Mouse (Mus musculus): ENCODE data around the gene Rab44. TPM values are rescaled to one million over a fixed set of nuclear protein-coding genes. Genes with fewer than 3 reads are reported as not detected.

Rab44 gene
- polyA plus RNA-seq, 1 experiment from 2014 or later, result 0.30 TPM

DNA sequence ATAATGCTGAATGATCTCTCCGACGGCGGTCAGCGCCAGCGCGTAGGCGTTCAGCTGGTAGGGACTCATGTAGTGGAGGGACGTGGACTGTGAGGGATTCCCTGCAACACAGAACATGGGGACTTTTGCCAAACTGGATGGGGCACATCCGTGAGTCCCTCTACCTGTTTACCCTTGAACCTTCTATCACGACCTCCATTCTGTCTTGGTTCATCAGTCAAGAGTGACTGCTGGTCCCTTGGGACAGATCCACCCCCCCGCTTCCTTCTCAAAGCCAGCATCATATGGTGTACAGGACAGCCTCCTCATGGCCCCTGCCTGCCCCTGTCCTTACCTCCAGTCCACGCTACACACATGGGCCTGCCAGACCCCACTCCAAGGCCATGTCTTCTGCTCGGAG lies 48.4 kb downstream of the Rab44 start:
- Histone ChIP-seq H3K27ac (no peak overlapping the region), H3K4me3 (no peak overlapping the region), H3K9ac (no peak overlapping the region), H3K27me3 (replicated peaks) (no peaks in the 10 kb centered on the region; the same call in 1 of the 2 replicates), H3K4me2 (replicated peaks) (no peak overlapping the region), H3K9me3 (no peaks in the 10 kb centered on the region), H3K4me1 (peaks cover 18% of the 10 kb centered on the region), H3K36me3 (no peaks in the 10 kb centered on the region)
- ATAC-seq (ENCODE audit: low FRiP score, low read depth), result no peak
- WGBS, result 93% methylated on average over 13 of the region's 13 CpGs

DNA sequence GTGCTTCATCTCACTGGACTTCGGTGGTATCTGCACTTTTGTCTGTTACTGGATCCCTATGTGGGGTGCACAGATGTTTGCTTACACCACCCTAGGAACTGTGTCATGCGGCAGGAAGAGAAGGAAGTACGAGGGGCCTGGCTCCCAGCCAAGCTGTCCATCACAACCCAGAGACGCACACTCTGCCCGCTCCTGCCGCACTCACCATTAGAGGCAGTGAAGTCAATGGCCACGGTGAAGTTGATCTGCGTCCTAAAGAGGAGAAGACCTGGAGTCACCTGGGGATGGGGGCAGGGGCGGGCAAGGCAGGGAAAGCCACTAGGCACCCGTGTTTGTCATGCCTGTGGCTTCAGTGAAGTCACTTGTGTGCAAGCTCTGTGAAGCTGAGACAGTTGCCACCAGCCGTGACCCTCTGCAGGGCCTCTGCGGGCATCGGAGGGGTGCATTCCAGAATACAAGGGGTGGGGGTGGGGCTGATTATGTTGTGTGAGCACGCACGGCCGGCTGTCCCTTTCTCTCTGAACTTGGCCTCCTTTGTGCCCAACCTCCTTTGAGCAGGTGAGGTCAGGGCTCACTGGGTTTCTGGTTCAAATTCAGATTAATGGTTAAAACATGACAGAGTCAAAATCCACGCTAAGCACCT lies 50.6 kb downstream of the Rab44 start:
- ATAC-seq (ENCODE audit: low FRiP score, low read depth), result no peak
- Histone ChIP-seq H3K27me3 (replicated peaks) (no peaks in the 10 kb centered on the region), H3K4me2 (replicated peaks) (no peak overlapping the region; the same call in 1 of the 2 replicates), H3K4me3 (no peak overlapping the region), H3K9me3 (no peaks in the 10 kb centered on the region), H3K9ac (no peak overlapping the region), H3K36me3 (no peaks in the 10 kb centered on the region), H3K4me1 (peaks cover 18% of the 10 kb centered on the region), H3K27ac (no peak overlapping the region)
- WGBS, result 23% methylated on average over 17 of the region's 17 CpGs

GRCm38 (mm10) chr17:29165452-29165851 lies 51.5 kb downstream of the Rab44 start:
- Histone ChIP-seq H3K36me3 (no peaks in the 10 kb centered on the region), H3K9me3 (no peaks in the 10 kb centered on the region), H3K4me2 (replicated peaks) (no peak overlapping the region), H3K27me3 (replicated peaks) (no peaks in the 10 kb centered on the region), H3K4me3 (no peak overlapping the region), H3K27ac (no peak overlapping the region; the same call in 1 of the 2 replicates), H3K9ac (no peak overlapping the region), H3K4me1 (peaks cover 18% of the 10 kb centered on the region)
- WGBS, result 11% methylated on average over 6 of the region's 6 CpGs
- ATAC-seq (ENCODE audit: low FRiP score, low read depth), result peak; percentile 53; the same call in 1 of the 2 replicates

- Histone ChIP-seq H3K4me1 (peaks cover 18% of the 10 kb centered on the region), H3K27ac (no peak overlapping the region), H3K27me3 (replicated peaks) (no peaks in the 10 kb centered on the region), H3K4me3 (no peak overlapping the region), H3K4me2 (replicated peaks) (no peak overlapping the region), H3K36me3 (no peaks in the 10 kb centered on the region), H3K9ac (no peak overlapping the region), H3K9me3 (no peaks in the 10 kb centered on the region)
- WGBS, result 47% methylated on average over 8 of the region's 8 CpGs
- ATAC-seq (ENCODE audit: low FRiP score, low read depth), result no peak
Observed at GRCm38 (mm10) chr17:29165967-29166578, 52.1 kb downstream of the Rab44 start.

DNA sequence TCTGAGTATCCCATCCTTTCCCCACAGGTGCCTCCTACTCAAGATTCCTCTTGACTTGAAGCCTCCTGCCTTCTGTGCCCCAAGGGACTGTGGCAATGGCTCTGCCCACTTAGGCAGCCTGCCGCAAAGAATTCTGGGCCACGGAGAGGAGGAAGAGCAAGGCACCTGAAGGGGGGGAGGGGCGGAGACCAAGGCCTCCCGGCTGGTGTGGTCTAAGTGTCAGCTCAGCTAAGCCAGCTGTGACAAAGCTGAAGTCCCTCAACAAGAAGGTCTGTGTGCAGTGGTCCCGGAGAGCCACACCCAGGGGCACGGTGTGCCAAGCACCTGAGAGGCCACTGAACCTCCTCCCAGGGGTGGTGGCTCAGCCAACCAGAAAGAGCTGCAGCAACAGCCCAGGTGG lies 53.4 kb downstream of the Rab44 start:
- Histone ChIP-seq H3K9ac (no peak overlapping the region), H3K4me2 (replicated peaks) (no peak overlapping the region), H3K36me3 (no peaks in the 10 kb centered on the region), H3K27ac (no peak overlapping the region), H3K4me3 (no peak overlapping the region), H3K9me3 (no peaks in the 10 kb centered on the region), H3K27me3 (replicated peaks) (no peaks in the 10 kb centered on the region), H3K4me1 (peaks cover 18% of the 10 kb centered on the region)
- no peak for ATAC-seq (ENCODE audit: low FRiP score, low read depth)
- WGBS, result 72% methylated on average over 6 of the region's 6 CpGs

DNA sequence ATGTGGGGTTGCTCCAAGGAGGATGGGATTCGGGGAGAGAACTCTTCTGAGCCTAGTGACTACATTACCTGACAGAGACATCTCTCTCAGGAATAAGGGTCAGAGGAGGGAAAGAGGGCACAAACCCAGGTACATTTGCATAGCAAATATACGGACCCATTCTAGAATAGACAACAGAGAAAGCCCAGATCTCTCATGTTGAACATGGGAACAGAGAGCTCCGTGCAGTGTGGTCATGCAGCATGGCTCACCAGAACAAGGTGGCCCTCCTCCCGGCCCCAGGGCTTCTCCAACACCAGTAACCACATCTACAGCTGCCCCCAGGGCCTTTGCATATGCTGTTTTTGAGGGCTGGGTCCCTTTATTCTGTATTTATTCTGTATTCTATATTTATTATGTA lies 54.5 kb downstream of the Rab44 start:
- no peak for ATAC-seq (ENCODE audit: low FRiP score, low read depth)
- Histone ChIP-seq H3K27ac (no peak overlapping the region), H3K9ac (no peak overlapping the region), H3K4me3 (no peak overlapping the region), H3K27me3 (replicated peaks) (no peaks in the 10 kb centered on the region), H3K4me1 (peaks cover 18% of the 10 kb centered on the region), H3K9me3 (no peaks in the 10 kb centered on the region), H3K4me2 (replicated peaks) (no peak overlapping the region), H3K36me3 (no peaks in the 10 kb centered on the region)
- WGBS, result 89% methylated on average over 4 of the region's 4 CpGs

DNA sequence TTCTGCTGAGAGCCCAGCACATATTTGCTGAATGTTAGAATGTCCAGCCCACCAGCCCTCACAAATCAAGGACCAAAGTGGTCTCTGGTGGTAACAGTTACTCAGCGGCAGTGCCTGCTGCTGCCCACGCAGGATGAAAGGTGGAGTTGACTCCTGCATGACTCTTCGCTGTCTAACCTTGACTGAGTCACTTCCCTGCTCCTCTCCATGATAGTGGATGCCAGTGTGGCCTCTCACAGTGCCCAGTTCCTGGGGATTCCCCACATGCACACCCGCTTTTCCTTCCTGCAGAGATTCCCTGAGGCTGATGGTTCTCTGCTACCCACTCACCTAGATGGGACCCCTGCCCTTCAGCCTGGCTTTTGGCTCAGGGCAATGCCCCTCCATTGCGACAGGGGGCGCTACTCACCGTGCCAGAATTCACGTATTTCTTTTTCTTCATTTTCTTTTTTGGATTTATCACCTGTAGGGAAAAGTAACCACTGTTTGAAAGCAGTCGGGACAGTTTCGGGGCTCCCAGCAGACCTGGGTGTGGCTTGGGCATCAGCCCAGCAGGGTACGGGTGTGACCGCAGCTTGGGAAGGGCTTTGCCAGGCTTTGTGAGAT lies 55.2 kb downstream of the Rab44 start:
- WGBS, result 77% methylated on average over 12 of the region's 12 CpGs
- H3K4me1 ChIP-seq, result peaks cover 17% of the 10 kb centered on the region
- no peak for ATAC-seq (ENCODE audit: low FRiP score, low read depth)
- no peak overlapping the region for H3K4me3 ChIP-seq
- no peak overlapping the region for H3K27ac ChIP-seq
- H3K9me3 ChIP-seq, result no peaks in the 10 kb centered on the region
- no peaks in the 10 kb centered on the region for H3K27me3 ChIP-seq (replicated peaks)
- no peak overlapping the region for H3K9ac ChIP-seq
- no peaks in the 10 kb centered on the region for H3K36me3 ChIP-seq
- no peak overlapping the region for H3K4me2 ChIP-seq (replicated peaks)

DNA sequence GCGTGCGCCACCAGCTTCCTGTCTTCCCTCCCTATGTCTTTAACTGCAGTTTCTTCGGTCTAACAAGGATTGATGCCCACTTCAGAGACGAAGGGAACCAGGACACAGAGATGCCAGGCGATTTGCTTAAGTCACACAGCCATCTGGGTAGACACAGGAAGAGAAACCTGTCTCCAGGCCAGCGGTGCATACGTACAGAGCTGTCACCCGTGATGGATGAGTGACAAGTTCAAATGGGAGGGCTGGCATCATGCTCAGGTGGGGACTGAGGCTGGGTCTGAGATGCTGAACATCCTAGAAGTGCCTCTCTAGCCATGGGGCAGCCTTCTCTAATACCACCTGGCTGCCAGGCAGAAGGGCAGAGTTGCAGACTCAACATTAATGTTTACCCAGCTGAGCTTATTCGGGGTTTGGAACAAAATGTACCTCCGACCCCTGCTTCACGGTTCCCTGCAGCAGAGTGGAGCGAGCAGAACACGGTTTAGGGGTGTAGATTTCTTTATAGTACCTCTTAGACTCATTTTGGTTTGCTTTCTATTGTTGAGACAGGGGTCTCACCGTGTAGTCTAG lies 56.6 kb downstream of the Rab44 start:
- no peak for ATAC-seq (ENCODE audit: low FRiP score, low read depth)
- 74% methylated on average over 14 of the region's 14 CpGs for WGBS
- peaks cover 3% of the 10 kb centered on the region; the same call in 1 of the 2 replicates for H3K4me1 ChIP-seq

DNA sequence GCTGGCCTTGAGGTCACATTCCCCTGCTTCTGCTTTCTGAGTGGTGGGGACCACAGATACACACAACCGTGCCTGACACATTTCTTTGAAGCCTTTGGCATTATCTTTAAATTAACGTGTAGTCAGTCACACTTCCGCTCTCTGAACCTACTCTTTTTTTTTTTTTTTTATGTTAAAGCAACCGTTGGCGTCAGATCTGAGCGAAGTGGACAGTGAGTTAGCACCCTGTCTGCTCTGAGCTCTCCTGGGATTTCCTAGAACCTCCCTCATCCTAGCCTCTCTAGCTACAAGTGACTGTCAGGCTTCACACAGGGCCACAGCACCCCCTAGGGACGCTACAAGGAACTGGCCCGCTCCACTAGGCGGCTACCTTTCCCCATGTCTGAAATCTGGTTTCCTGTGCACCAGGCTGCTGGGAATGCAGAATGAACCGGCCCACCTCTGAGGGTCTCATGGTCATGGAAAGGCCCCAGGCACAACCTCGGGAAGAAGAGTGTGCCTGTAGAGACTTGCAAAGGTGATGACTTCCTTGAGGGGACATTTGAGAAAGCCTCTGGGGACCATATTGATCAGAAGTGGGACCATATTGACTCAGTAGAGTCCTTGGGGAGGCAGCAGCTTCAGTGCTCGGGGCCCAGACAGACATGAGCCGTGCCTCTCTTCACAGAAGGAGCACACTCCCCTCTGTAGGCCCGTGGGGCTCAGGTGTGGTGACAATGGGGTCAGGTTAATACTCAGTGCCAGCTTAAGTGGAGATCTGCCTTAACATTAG lies 57.2 kb downstream of the Rab44 start:
- peaks cover 3% of the 10 kb centered on the region for H3K4me1 ChIP-seq
- H3K36me3 ChIP-seq, result no peaks in the 10 kb centered on the region
- H3K27me3 ChIP-seq (replicated peaks), result no peaks in the 10 kb centered on the region
- WGBS, result 25% methylated on average over 14 of the region's 14 CpGs
- no peak overlapping the region for H3K4me2 ChIP-seq (replicated peaks)
- no peak overlapping the region for H3K4me3 ChIP-seq
- H3K9ac ChIP-seq, result no peak overlapping the region
- no peak for ATAC-seq (ENCODE audit: low FRiP score, low read depth)
- H3K9me3 ChIP-seq, result no peaks in the 10 kb centered on the region
- H3K27ac ChIP-seq, result no peak overlapping the region

More for the DNA sequence above, 56.6 kb downstream of the Rab44 start:
- Histone ChIP-seq H3K4me3 (no peak overlapping the region), H3K9ac (no peak overlapping the region), H3K4me2 (replicated peaks) (no peak overlapping the region), H3K27ac (no peak overlapping the region), H3K36me3 (no peaks in the 10 kb centered on the region), H3K27me3 (replicated peaks) (no peaks in the 10 kb centered on the region), H3K9me3 (no peaks in the 10 kb centered on the region)

DNA sequence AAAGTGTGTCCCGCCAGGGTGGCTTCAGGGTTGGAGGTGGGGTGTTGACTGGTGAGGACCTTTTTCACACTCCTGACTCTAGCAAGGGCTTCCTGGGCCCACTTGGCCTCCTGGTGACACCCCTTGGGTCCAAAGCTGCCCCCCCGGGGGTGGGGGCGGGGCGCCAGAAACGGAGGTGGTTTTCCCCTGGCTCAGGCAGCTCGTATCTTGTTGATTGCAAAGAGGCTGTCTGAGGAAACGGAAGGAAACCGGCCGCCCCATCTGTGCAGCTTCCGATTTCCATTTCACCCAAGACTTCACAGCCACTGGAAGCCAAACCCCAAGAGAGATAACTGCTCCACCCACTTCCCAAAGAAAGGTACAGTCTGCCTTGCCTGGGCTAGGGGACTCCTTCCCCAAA lies 58.1 kb downstream of the Rab44 start:
- ATAC-seq (ENCODE audit: low FRiP score, low read depth), result no peak
- 56% methylated on average over 10 of the region's 10 CpGs for WGBS
- H3K36me3 ChIP-seq, result no peaks in the 10 kb centered on the region

GRCm38 (mm10) chr17:29173165-29173564 lies 59.2 kb downstream of the Rab44 start:
- no peak overlapping the region for H3K9ac ChIP-seq
- H3K27me3 ChIP-seq (replicated peaks), result no peaks in the 10 kb centered on the region
- H3K4me2 ChIP-seq (replicated peaks), result no peak overlapping the region
- H3K9me3 ChIP-seq, result no peaks in the 10 kb centered on the region
- no peak overlapping the region for H3K27ac ChIP-seq
- H3K4me1 ChIP-seq, result peaks cover 12% of the 10 kb centered on the region
- no peaks in the 10 kb centered on the region for H3K36me3 ChIP-seq
- WGBS, result 80% methylated on average over 8 of the region's 8 CpGs
- no peak overlapping the region for H3K4me3 ChIP-seq
- no peak for ATAC-seq (ENCODE audit: low FRiP score, low read depth)

More for the DNA sequence above, 58.1 kb downstream of the Rab44 start:
- H3K4me1 ChIP-seq, result peaks cover 11% of the 10 kb centered on the region
- H3K9ac ChIP-seq, result no peak overlapping the region
- no peak overlapping the region for H3K4me2 ChIP-seq (replicated peaks)
- H3K27me3 ChIP-seq (replicated peaks), result no peaks in the 10 kb centered on the region
- no peak overlapping the region for H3K27ac ChIP-seq
- no peaks in the 10 kb centered on the region for H3K9me3 ChIP-seq
- H3K4me3 ChIP-seq, result no peak overlapping the region

GRCm38 (mm10) chr17:29175693-29176092 lies 61.7 kb downstream of the Rab44 start:
- H3K4me2 ChIP-seq (replicated peaks), result no peak overlapping the region
- no peaks in the 10 kb centered on the region for H3K9me3 ChIP-seq
- no peak overlapping the region for H3K9ac ChIP-seq
- no peak for ATAC-seq (ENCODE audit: low FRiP score, low read depth)
- 69% methylated on average over 3 of the region's 3 CpGs for WGBS
- peaks cover 12% of the 10 kb centered on the region for H3K4me1 ChIP-seq
- H3K4me3 ChIP-seq, result no peak overlapping the region
- H3K36me3 ChIP-seq, result no peaks in the 10 kb centered on the region
- H3K27ac ChIP-seq, result no peak overlapping the region
- H3K27me3 ChIP-seq (replicated peaks), result no peaks in the 10 kb centered on the region
